Mouse (Mus musculus) adipocyte (in vitro differentiated cells): ENCODE data around the gene Timp2.
"Not testable (repeated sequence)": the region's sequence is repeated elsewhere in the genome, so short reads cannot be mapped to it uniquely, and the experiment has no call there.

Experiments used
- DNase-seq: peaks from one replicate; pipeline ENCODE4 v3.0.0-alpha.2; 2016; ENCODE audit warnings: low spot score

Gene Timp2

DNA sequence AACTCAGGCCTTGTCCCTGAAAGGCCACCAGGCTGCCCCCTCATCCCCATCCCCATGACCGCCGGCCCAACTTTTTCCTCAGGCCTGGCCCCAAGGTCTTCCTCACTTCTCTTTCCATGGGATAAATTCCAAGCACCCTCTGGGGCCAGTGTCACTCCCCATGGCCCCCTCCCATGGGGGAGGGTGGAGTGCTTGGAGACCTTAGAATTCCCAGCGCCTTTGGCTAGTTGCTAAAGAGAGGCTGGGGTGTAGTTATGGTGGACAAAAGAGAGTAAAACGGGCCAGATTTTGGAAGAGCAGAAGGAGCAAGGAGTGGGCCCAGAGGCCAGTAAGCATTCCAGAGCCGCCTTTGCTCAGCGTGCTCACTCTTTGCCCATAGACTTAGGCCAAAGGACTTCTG is at the start of gene Timp2:
Gene Timp2 (minus strand): TSS at position 101 of the 400 bp plus-strand sequence.
- DNase-seq = no peak

- no peak for DNase-seq
Observed at GRCm38 (mm10) chr11:118405311-118405710, 49.8 kb upstream of the Timp2 start.

- DNase-seq = no peak
Observed at GRCm38 (mm10) chr11:118403951-118404899, 48.7 kb upstream of the Timp2 start.

DNA sequence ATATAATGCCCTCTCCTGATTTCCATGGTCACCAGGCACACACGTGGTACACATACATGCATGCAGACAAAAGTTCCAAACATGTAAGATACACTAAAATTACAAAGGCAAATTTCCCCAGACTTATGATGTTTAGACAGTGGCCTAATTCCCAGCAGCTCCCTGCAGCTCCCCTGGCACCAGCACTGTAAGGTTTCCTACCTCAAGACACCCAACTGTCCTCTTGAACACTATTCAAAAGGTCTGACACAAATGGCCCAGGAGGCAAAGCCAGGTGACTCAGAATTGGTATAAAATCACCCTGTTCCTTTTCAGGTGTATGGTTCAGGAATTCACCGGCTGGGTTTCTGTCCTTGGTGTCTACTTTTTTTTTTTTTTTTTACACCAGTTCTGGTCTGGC is 47.6 kb upstream of the Timp2 start:
- no peak for DNase-seq

DNA sequence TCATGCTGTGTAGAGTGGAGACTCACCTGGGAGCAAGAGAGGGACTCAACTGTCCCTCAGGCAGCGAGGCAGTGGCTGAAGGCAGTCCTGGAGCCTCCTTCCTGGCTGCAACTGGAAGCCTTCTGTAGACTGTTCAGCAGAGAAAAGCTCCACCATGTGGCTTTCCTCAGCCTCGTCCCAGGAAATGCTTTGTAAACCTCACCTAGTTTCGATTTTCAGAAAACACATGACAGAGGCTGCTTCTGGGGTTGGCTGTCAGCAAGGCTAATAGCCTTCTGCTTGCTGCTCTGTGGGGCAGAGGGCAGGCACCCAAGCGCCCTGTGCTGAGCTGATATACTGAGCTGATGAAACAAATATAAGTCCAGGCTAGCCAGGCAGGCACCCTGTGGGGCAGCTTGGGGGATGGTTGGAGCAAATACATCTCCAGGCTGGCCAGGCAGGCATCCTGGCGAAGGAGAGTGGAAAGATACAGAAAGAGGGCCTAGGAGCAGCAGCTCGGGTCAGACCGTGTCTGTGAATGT is 46.3 kb upstream of the Timp2 start, which contains the start of gene Lgals3bp:
Gene Lgals3bp (minus strand): TSS at position 333 of the 521 bp plus-strand sequence.
- DNase-seq = peak; percentile 93

GRCm38 (mm10) chr11:118401195-118401594 is 45.7 kb upstream of the Timp2 start:
- DNase-seq = no peak

- no peak for DNase-seq
Observed at GRCm38 (mm10) chr11:118400566-118400936, 45.0 kb upstream of the Timp2 start.

DNA sequence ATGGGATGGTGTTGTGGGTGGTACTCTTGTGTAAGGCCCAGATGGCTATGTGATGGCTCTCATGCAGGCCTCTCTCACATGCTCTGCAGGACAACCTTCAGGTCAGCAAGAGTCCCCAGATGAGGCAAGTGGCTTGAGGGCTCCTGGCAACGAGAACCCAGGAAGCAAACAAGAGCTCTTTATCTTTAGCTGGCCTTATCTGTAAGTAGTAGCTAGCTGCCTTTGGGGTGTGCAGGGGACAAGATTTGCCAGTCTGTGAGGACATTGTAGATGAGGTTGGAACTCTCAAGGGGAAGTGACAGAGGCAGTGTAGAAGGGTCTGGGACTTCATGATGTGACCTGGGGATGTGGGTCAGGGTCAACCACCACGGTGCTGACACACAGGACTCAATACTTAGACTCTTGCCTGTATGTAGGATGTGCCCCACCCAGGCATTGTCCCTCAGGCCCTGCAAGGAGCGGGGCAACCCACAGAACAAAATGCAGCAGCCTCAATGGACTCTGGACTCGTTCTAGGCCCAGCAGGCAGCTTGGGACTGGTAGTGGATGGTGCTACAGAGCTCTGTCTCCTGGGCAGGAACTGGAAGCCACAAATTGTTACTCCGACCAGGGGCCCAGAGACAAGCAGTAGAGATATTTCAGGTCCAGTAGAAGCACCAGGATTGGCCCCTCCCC is 44.5 kb upstream of the Timp2 start:
- no peak for DNase-seq

GRCm38 (mm10) chr11:118397806-118398530 is 42.4 kb upstream of the Timp2 start:
- no peak for DNase-seq

DNA sequence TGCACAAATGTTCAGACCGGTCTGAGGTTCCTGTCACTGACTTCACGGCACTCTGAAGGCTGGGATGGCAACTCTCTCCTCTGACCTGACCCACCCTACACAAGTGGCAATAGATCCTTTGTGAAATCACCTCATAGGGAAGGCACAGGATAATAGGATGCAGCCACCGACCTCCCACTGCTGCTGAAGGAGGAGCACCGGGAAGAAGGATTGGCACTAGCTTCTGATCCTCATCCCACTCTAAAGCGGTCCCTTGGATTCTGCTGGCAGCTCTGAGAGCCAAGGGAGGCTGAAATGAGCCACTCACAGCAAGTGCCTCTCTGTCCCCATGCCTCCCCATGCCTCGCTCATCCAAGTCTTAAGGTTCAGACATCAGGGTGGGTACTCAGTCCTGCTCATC is 39.0 kb upstream of the Timp2 start:
- DNase-seq = no peak

- no peak for DNase-seq
Observed at GRCm38 (mm10) chr11:118393991-118394390, 38.5 kb upstream of the Timp2 start.

- DNase-seq = not testable (repeated sequence)
Observed at GRCm38 (mm10) chr11:118387816-118388215, 32.3 kb upstream of the Timp2 start.

DNA sequence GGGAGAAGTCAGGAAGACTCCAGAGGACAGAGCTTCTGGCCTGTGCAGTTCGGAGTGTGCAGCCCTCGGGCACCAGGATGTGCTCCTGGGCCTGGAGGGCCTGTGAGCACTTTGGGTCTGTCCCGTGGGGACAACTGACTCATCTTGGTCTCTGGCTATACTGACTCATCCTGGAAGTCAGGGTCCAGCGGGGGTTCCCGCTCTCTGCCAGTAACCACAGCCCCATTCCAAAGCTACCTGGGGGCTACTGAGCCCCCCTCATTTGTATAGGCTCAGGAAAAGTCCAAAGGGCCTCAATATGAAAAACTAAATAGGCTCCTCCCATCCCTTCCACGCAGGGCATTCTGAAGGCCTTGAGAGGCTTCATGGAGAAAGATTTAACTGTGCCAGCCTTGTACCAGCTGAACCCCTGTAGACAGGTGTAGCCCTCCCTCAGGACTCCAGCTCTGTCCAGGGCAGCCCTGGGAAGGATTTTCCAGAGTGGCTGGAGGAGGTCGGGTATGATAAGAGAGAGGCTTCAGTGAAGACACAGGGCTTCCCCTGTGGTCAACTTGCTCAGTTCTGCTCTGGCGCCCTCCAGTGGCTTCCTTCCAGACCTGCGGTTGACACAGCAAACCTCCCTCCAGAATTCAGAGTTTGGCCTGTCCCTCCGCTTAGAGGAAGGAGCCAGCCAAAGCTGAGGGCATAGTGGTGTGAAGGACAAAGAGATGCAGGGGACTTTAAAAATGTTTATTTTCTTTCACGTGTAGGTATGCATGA is 23.9 kb upstream of the Timp2 start:
- peak; percentile 93 for DNase-seq

DNA sequence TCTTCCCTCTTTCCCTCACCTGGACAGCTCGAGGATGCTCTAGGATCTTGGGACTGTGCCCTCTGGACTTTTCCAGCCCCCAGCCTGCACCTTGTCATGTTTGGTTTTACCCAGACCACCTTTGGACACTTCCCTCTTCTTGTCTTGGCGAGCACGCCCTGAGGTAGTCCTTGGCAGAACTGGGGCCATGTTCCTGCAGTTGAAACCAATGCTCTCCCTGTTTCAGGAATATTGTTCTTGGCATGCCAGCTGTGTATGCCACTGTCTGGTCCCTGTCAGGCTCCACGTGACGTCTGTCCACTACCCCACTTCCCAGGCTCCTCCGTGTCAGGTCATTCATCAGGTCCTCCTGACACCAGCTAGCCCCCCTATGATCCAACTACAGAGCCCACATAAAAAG is 23.1 kb upstream of the Timp2 start:
- no peak for DNase-seq

- DNase-seq = not testable (repeated sequence)
Observed at GRCm38 (mm10) chr11:118376323-118376722, 20.8 kb upstream of the Timp2 start.

- DNase-seq = no peak
Observed at GRCm38 (mm10) chr11:118375881-118376280, 20.3 kb upstream of the Timp2 start.

DNA sequence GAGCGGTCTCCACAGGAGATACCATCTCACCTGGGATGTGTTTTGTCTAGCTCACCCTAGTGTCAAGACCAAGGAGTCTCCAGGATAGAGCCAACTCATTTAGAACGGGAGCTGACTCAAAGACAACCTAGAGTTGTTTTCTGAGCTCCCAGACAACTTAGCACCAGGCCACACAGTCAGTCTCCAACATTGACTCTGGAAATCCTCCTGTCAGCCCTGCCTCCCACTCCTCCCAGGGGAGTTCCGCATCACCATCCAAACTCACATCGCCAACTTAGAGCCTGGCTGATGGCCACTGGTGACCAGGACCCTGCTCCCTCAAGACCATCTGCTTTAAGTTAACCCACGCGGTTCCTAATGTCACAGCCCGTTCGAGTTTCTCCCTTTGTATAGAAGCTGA is 19.9 kb upstream of the Timp2 start:
- DNase-seq = no peak

- no peak for DNase-seq
Observed at GRCm38 (mm10) chr11:118375006-118375405, 19.5 kb upstream of the Timp2 start.

- DNase-seq = no peak
Observed at GRCm38 (mm10) chr11:118374506-118374905, 19.0 kb upstream of the Timp2 start.

- peak; percentile 29 for DNase-seq
Observed at GRCm38 (mm10) chr11:118372641-118373040, 17.1 kb upstream of the Timp2 start.

DNA sequence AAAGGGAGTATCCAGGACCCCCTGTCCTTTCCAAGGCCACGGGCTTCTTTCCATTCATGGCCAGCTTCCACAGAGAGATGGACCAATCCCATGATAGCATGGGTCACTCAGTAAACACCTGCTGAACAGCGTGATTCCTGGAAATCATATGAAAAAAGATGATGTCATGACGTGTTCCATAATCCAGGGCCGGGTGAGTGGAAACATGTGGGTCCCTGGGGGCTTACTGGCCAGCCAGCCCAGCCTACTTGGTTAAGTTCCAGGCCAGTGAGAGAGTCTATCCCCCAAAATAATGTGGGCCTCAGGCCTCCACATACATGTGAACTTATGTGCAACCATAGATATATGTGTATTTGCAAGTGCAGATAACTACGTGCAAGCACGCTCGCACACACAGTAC is 16.3 kb upstream of the Timp2 start:
- no peak for DNase-seq
